Mouse (Mus musculus) spleen, adult 12 weeks (tissue): ENCODE data around the gene Hdgfl3.

Experiments used
- DNase-seq: peaks from one replicate; pipeline ENCODE4 v3.0.0; 2022; ENCODE audit warnings: low spot score

The Hdgfl3 gene

DNA sequence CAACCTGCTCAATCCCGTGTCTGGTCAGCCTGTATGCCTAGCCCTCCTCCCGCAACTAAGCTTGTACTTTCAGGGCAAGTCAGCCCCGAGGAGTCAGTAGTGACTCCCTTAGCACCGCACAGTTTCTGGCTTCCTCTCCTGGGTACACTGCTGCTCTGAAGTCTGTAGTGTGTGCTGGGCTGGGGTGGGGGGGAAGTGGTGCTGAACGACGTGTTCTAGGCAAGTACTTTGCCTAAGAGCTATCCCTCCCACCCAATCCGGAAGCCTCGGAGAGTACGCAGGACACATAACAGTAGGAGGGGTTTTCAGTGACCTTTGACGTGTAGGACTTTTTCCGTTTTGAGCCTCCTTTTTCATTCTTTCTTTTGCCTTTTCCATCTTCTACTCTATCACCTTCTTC is 34.9 kb downstream of the Hdgfl3 start:
- no peak for DNase-seq

- DNase-seq: no peak
These were observed 49.1 kb downstream of the Hdgfl3 start for GRCm38 (mm10) chr7:81885128-81885527.

DNA sequence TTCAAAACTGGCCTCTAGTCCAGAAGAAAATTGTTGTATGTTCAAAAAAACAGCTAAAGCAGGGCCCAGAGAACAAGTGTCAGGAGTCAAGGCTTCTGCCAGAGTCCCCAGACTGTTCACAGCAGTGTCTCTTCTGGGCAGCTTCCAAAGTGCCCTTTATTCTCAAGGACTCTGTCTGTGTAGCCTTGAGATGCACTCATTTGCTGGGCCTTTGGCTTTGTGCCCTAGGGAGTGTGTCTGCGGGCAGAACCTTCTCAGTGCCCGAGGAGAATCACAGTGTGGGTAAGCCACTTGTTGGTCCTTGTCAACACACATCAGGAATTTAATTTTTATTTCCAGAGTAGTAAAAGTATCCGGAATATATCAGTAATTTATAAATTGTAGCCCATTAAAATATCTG is 52.7 kb downstream of the Hdgfl3 start:
- DNase-seq: no peak

DNA sequence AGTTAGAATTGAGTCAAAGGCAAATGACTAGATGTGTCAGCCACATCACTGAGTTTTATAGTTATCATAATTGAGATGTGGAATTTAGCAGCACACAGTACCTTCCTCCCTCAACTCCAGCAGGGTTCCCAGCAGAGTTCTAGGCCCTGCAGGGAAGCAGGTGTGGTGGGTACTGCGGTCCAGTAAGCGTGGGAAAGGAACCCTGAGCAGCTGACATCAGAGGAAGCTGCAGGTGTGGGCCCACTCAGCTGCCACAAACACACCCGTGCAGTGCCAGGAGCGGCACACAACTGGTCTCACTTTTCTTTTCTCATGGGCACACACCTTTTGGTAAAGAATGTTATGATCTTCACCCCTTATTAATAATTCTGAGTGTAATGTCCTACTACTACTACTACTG is 53.5 kb downstream of the Hdgfl3 start:
- DNase-seq: no peak

DNA sequence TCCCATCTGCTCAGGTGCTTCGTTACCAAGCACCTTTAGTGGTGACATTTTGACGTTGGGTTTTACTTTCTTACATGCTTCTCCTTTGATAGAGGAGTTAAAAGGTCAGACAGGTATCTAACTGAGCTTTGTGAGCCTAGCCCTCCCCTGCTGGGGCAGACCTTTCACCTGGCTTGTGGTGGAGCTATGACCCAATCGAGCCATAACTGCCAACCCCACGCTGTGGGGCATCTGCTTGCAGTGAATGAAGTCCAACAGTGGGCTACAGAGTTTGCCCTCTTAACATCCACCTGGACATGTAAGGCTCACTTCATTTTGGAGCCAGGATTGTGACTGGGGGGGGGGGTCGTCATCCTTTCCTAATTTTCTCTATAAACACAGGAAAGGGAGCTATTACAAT is 54.0 kb downstream of the Hdgfl3 start:
- DNase-seq: no peak

DNA sequence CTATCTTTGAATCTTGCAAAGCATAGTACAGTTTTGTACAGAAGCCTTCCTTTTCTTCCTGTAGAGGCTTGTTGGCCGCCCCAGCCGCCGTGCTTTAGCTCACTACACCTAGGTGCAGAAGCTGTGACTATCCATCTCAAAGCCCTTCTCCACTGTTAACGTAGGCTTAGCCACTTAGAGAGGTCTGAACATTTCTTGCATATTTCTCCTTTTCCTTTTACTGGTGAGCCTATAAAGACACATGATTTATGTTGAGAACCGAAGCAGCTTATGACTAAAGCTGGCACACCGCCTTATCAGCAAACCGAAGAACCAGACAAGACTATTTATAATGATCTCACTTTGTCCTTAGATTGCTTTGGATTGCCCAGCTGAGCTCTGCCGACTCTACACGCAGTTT is 58.9 kb downstream of the Hdgfl3 start:
- no peak for DNase-seq

DNA sequence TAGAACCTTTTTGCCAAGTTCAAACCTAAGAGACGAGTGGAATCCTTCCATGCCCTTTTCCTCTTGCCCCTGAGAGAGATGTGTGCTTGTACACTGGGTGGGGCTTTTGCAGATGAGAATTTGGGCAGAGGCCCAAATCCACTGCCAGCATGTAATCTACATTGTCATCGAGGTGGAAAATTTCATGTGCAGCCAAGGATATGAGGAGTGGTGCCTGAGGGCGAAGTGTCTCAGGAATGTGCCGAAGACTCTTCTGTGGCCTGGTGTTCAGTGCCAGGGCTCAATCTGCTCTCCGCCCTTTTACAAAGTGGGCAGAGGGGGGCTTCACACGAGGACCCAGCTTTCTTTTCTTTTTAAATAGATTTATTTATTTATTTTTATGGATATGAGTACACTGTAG is 59.6 kb downstream of the Hdgfl3 start:
- no peak for DNase-seq

DNA sequence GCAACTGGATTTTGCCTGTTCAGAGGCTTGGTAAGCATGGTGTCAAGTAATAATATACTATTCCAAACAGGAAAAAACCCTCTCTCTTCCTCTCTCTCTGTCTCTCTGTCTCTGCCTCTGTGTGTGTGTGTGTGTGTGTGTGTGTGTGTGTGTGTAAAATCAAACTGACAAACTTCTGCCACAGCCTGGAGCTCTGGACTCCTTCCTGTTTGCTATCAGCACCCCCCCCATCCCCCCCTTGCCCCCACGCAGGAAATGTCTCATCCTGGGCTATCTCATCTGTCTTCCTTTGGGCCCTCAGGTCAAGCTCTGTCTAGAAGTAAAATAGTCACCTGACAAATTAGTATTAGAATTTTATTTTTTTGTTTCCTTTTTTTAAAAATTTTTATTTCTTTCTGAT is 60.5 kb downstream of the Hdgfl3 start:
- DNase-seq: no peak

GRCm38 (mm10) chr7:81872493-81873013 is 61.7 kb downstream of the Hdgfl3 start:
- no peak for DNase-seq

DNA sequence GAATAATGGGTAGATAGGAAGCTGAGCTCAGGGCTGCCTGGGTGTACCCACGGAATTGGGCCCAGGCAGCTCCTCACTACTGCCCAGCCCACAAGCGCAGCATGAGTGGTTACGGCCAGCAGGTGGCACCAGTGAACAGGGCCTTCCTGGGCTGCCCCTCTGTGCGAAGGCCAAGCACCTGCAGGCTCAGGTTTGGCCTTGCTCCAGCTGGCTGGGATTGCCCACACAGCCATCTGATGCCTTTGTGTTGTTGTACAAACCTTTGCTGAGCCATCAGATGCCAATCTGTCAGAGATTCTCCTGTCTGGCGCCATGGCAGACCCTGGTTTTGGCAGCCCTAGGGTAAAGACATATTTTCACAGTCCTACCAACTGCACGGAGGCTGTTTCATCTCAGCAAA is 66.1 kb downstream of the Hdgfl3 start:
- DNase-seq: peak; percentile 61

DNA sequence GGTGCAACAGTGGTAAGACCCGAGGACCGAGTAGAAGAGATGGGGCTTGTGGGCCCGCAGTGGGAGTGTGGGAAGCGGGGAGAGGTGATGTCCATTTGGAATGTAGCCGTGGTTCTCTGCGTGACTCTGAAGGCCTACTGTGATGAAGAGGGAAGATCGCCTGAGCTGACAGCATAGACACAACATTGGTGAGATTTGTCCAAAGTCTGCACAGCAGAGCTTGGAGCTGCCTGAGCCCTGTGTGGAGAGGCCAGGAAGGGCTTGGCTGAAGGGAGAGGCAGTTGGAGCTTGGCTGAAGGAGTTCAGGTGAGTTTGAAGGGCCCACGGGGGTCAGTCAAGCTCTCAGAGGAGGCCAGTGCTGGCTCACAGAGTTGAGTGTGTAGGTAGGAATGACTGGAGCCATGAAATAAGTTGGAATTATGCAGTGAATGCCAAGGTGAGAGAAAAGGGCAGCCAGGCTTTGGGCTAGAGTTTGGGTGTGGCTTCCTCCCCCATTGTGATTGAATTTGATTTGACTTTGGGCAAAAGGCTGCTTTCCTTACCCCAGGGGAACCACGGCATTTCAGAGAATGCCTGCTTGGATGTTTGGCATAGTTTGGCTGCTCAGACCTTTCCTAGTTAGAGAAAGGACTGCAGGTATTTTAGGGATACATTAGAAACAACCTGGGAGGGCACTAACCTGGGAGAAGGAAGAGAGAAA is 66.9 kb downstream of the Hdgfl3 start:
- no peak for DNase-seq

GRCm38 (mm10) chr7:81865937-81866336 is 68.3 kb downstream of the Hdgfl3 start:
- DNase-seq: no peak

DNA sequence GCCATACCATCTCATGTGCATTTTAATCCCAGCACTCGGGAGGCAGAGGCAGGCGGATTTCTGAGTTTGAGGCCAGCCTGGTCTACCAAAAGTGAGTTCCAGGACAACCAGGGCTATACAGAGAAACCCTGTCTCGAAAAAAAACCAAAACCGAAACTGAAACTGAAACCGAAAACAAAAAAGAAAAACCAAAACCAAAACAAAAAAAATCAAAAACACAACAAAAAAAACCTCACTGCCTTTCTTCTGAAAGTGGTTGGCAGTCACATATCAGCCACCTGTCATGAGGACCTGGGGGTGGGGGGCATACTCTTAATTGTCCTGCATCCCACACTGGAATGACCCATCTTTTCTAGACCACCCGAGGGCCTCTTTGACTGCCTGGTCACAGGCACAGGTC is 69.7 kb downstream of the Hdgfl3 start:
- no peak for DNase-seq

- no peak for DNase-seq
These were observed 71.4 kb downstream of the Hdgfl3 start for GRCm38 (mm10) chr7:81862587-81863583.

- DNase-seq: no peak
These were observed 72.4 kb downstream of the Hdgfl3 start for GRCm38 (mm10) chr7:81861921-81862320.

DNA sequence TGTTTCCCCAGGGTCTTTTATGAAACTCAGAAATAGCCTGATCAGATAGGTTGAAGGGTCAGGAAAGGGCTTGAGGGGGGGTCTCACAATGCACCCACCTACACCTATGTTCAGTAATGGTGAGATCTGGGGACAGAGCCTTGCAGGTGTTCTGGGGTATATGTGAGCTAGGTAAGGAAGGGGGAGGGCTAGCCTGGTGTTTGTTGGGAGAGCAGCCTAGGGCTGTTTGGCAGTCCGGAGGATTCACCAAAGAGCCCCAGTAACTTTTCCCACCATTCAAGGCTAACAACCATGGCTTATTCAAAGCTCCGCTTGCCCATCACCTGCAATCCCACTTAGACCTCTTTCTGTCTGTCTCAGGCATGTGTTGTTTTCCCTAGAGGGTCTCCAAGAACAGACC is 72.8 kb downstream of the Hdgfl3 start:
- DNase-seq: no peak

GRCm38 (mm10) chr7:81860996-81861395 is 73.3 kb downstream of the Hdgfl3 start:
- no peak for DNase-seq

DNA sequence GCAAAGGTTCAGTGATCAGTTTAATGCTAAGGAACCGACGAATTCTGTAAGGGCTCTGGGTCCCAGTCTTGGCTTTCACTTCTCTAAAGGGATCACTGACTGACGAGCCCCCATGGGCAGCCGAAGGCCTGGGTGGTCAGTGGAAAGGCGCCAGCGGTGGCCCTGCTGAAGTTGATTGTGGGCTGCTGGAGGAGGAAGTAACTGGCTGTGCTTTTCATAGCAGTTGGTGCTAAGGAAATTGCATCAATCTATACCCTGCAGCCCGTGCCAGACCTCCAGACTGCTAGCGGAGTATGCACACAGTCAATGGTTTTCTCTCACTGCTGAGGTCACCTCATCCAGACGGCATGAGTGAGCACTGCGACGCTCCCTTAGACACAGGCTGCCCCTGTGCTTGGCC is 74.2 kb downstream of the Hdgfl3 start:
- no peak for DNase-seq

- no peak for DNase-seq
These were observed 75.1 kb downstream of the Hdgfl3 start, which contains the start of gene Tm6sf1 for GRCm38 (mm10) chr7:81858968-81859721. TSS of gene Tm6sf1 (plus strand) at chr7:81859001.

- DNase-seq: no peak
These were observed 76.0 kb downstream of the Hdgfl3 start for GRCm38 (mm10) chr7:81858236-81858635.

DNA sequence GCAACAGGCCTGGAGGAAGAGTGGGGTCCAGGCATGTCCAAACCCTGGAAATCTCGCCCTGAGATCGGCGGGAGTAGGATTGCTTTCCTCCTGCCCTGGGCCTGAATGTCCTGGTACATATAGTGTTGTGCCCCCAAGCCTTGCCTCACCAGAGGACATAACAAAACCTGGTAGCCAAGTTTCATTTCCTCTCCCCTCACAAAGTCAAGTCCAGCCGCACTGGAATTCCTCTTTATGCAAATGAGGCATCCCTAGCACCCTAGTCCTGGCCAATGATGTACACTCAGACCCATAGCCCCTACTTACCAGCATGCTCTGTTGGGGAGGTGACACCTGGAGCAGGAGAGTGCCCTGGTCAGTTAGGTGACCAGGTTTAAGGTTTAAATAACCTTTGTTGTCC is 78.1 kb downstream of the Hdgfl3 start:
- no peak for DNase-seq

GRCm38 (mm10) chr7:81855694-81856093 is 78.6 kb downstream of the Hdgfl3 start, which contains the start of gene Gm10160:
TSS of gene Gm10160 (minus strand) at chr7:81855794.
- DNase-seq: no peak
